Mouse (Mus musculus): ENCODE measurements around the gene Sco2. TPM values are rescaled to one million over a fixed set of nuclear protein-coding genes. Genes with fewer than 3 reads are reported as not detected.

The Sco2 gene
- 10 to 100 TPM; 24.0 to 32.2 TPM for total RNA-seq (2021)

GRCm38 (mm10) chr15:89373762-89374248, at the start of gene Sco2:
Gene Sco2 (minus strand): TSS chr15:89373846.
- intact Hi-C loops (cut with DNase I) = loop anchor here (1.0 to 5.0 kb wide), 3 partner anchors 19 to 57 kb away; partner anchors contain the start of genes C730034F03Rik, Chkb, Cpt1b and Gm44502
- DNase-seq (ENCODE audit: low spot score in 2 of 2) = peak; percentile 93 to 94

- intact Hi-C loops (cut with DNase I) = no loop called here
These were observed 48.3 kb upstream of the Sco2 start for GRCm38 (mm10) chr15:89421938-89422337.

GRCm38 (mm10) chr15:89415282-89415681, 41.6 kb upstream of the Sco2 start:
- intact Hi-C loops (cut with DNase I) = no loop called here
- DNase-seq (ENCODE audit: low spot score in 2 of 2) = no peak

More at GRCm38 (mm10) chr15:89421938-89422337, 48.3 kb upstream of the Sco2 start:
- DNase-seq (ENCODE audit: low spot score in 2 of 2) = no peak

DNA sequence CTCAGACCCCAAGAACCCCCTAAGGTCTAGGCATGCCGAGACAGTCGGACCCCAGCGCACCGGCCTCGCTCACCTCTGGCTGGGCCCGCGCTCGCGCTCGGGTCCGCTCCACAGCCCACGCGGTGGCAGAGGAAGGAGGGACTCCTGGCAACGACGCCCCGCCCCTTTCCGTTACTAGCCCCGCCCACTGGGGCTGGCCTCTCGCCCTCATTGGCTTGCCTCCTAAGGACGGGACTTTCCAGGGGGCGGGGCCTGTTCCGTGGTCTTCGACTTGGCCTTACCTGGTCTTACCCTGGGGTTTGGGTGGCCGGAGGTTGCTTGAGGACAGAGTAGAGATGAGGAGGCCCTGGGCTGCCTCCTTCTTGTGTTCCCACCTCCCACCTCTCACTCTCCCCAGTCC, 36.5 kb upstream of the Sco2 start, which contains the start of gene Syce3:
TSS of gene Syce3 (minus strand) at position 386 of the 400 bp plus-strand sequence.
- DNase-seq (ENCODE audit: low spot score in 2 of 2) = no peak
- intact Hi-C loops (cut with DNase I) = no loop called here

GRCm38 (mm10) chr15:89406691-89407090, 33.0 kb upstream of the Sco2 start:
- intact Hi-C loops (cut with DNase I) = no loop called here
- DNase-seq (ENCODE audit: low spot score in 2 of 2) = no peak

DNA sequence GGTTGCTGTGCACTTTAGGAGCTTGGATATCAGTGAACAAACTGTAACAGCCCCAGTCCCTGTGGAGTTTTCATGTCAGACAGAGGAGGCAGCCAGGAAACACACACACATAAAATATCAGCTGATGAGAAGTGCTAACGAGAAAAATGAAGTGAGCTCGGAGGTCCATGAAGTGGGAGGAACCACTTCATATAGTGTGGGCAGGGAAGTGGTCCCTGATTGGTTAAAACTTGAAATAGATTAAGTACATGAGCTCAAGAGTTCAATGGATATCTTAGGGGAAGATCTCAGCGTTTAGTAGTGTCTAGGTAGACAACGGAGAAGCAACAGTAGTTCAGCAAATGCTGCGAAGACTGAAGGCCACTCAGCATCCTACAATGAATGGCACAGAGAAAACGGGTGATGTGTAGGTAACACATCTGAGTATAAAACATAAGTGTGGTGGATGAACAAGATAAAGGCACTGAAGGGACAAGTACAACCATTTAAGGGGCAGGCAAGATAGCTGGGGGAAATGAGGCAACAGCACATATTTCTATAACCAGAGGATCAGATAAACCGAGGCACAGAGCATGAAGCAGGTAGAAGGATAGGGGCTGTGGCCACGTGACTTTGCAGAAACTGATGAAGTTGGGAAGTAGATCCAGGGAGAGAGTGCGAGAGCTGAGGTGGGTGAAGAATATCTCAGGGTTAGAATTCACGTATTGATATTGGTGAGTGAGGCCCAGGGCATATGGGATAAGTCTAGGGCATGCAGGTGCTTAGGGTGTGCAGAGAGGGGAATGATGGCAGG, 31.4 kb upstream of the Sco2 start:
- no peak for DNase-seq (ENCODE audit: low spot score in 2 of 2)
- intact Hi-C loops (cut with DNase I) = no loop called here

GRCm38 (mm10) chr15:89402471-89402870, 28.8 kb upstream of the Sco2 start:
- DNase-seq (ENCODE audit: low spot score in 2 of 2) = no peak
- intact Hi-C loops (cut with DNase I) = no loop called here

DNA sequence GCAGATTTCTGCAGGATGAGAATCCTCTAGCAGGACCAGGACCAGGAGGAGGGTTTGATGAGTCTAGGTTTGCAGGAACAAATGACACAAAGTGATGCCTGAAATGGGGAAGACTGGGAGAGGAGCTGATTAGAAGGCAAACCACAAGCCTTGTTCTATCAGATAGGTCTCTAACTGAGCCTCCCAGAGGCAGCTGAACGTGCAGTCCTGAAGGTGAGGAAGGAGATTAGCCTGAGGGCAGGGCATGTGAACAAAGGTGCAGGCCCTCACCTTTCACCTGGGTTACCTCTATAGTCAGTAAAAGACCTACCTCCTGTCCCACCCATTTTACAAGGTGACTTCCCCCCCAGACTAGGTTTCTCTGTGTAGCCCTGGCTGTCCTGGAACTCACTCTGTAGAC, 26.1 kb upstream of the Sco2 start:
- no peak for DNase-seq (ENCODE audit: low spot score in 2 of 2)
- intact Hi-C loops (cut with DNase I) = no loop called here

GRCm38 (mm10) chr15:89398146-89398545, 24.5 kb upstream of the Sco2 start:
- DNase-seq (ENCODE audit: low spot score in 2 of 2) = no peak
- intact Hi-C loops (cut with DNase I) = no loop called here

- intact Hi-C loops (cut with DNase I) = no loop called here
- DNase-seq (ENCODE audit: low spot score in 2 of 2) = no peak
These were observed 23.2 kb upstream of the Sco2 start for GRCm38 (mm10) chr15:89396883-89397282.

- DNase-seq (ENCODE audit: low spot score in 2 of 2) = no peak
- intact Hi-C loops (cut with DNase I) = no loop called here
These were observed 16.4 kb upstream of the Sco2 start for GRCm38 (mm10) chr15:89390081-89390480.

GRCm38 (mm10) chr15:89387127-89387526, 13.5 kb upstream of the Sco2 start:
- DNase-seq (ENCODE audit: low spot score in 2 of 2) = no peak
- intact Hi-C loops (cut with DNase I) = no loop called here

GRCm38 (mm10) chr15:89384617-89385016, 11.0 kb upstream of the Sco2 start, which contains the start of gene Klhdc7b:
Gene Klhdc7b (plus strand): TSS chr15:89384917.
- intact Hi-C loops (cut with DNase I) = no loop called here
- no peak for DNase-seq (ENCODE audit: low spot score in 2 of 2)

DNA sequence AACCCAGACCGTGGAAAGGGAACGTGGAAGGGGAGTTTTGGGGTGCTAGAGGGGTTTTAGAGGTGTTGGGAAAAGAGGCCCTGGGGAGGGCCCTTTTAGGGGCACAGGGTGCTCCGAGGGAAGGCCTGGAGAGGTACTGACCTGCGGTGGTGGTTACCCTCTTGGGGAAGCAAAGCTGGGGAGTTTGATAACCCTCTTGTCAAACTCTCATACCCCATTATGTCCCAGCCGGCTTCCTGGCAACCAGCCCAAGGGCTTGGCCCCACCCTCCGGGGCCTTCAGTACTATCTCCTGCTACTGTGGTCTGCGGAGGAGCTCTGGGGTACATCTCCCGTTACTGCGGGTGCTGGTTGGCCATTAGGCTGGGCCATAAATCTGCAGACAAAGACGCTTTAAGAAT, 5.8 kb upstream of the Sco2 start:
- DNase-seq (ENCODE audit: low spot score in 2 of 2) = no peak
- intact Hi-C loops (cut with DNase I) = no loop called here

DNA sequence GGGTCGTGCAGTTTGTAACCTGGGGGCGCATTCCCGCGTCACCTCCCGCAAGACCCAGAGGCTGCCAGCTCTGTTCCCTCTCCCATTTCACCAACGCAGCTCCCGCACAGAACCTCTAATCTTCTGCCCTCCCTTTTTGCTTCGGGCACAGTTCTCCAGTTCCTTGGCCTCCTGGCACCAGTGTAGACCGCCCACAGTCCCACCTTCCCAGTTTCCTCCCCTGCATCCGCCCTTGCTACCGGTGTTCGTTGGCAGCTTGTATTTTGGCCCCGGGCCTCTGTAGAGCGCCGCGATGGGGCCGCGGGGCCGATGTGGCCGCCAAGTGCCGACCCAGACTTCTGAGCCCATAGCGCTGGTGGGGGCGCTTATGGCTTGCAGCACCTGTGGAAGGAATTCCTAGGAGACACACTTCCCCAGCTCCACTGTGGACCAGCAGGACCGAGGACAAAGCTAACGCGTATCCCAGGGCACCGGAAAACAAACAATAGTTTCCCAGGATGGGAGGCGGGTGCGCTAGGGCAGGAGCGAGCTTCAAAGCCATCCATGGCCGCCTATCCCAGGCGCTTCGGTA, 5.3 kb upstream of the Sco2 start, which contains the start of gene Odf3b:
TSS of gene Odf3b (minus strand) at position 452 of the 571 bp plus-strand sequence.
- intact Hi-C loops (cut with DNase I) = no loop called here

GRCm38 (mm10) chr15:89377938-89378828, 4.5 kb upstream of the Sco2 start:
- intact Hi-C loops (cut with DNase I) = no loop called here
- no peak for DNase-seq (ENCODE audit: low spot score in 2 of 2)

More for the DNA sequence above, 5.3 kb upstream of the Sco2 start, which contains the start of gene Odf3b:
- DNase-seq (ENCODE audit: low spot score in 2 of 2) = no peak

GRCm38 (mm10) chr15:89377362-89377761, 3.7 kb upstream of the Sco2 start:
- intact Hi-C loops (cut with DNase I) = no loop called here
- no peak for DNase-seq (ENCODE audit: low spot score in 2 of 2)

GRCm38 (mm10) chr15:89376957-89377356, 3.3 kb upstream of the Sco2 start, which contains the start of gene Tymp:
Gene Tymp (minus strand): TSS chr15:89377039.
- no peak for DNase-seq (ENCODE audit: low spot score in 2 of 2)
- intact Hi-C loops (cut with DNase I) = no loop called here

GRCm38 (mm10) chr15:89376040-89376439, 2.4 kb upstream of the Sco2 start:
- intact Hi-C loops (cut with DNase I) = no loop called here

More at GRCm38 (mm10) chr15:89376040-89376439, 2.4 kb upstream of the Sco2 start:
- DNase-seq (ENCODE audit: low spot score in 2 of 2) = no peak

All from left cerebral cortex, postnatal 36 days (tissue).